Mouse (Mus musculus) adrenal gland, adult 10 weeks (tissue): Measurements from ENCODE around the gene Gp6. TPM values are rescaled to one million over a fixed set of nuclear protein-coding genes. Genes with fewer than 3 reads are reported as not detected.

Experiments
- polyA plus RNA-seq: library from polyadenylated mRNA; stranded (reverse); fragments of 350-450 nt; fragmentation: Illumina TruSeq; extraction: RNeasy Lipid Tissue Mini Kit (QIAGEN cat#74804); gene quantifications from one replicate; pipeline ENCODE4 v1.2.3, GENCODE M21; 2014; ENCODE audit warnings: low read depth, low replicate concordance

The Gp6 gene
- not detected for polyA plus RNA-seq

GRCm38 (mm10) chr7:4397730-4398129, at the start of gene Gp6:
Gene Gp6, minus strand, starts transcription at chr7:4397744.

GRCm38 (mm10) chr7:4445216-4445791, 47.8 kb upstream of the Gp6 start, which contains the start of gene Rdh13:
Gene Rdh13, minus strand, starts transcription at chr7:4445649.

GRCm38 (mm10) chr7:4337509-4337908, 60.0 kb downstream of the Gp6 start, which contains the start of gene Ncr1:
Gene Ncr1, plus strand, starts transcription at chr7:4337724.

Other genes starting within 250 kb of the Gp6 start
- gene Leng9, start 247.4 kb downstream of the Gp6 start, polyA plus RNA-seq: 0.76 TPM
- not detected for gene Cdc42ep5, start 232.9 kb downstream of the Gp6 start, polyA plus RNA-seq
- 6.6 TPM for gene Lilra5, start 160.0 kb downstream of the Gp6 start, polyA plus RNA-seq
- gene Ncr1, start 60.0 kb downstream of the Gp6 start, polyA plus RNA-seq: 0.70 TPM
- 5.3 TPM for gene Rdh13, start 47.9 kb upstream of the Gp6 start, polyA plus RNA-seq
- gene Eps8l1, start 62.9 kb upstream of the Gp6 start, polyA plus RNA-seq: 0.35 TPM
- 9.2 TPM for gene Ppp1r12c, start 103.9 kb upstream of the Gp6 start, polyA plus RNA-seq
- not detected for gene Tnnt1, start 118.6 kb upstream of the Gp6 start, polyA plus RNA-seq
- not detected for gene Tnni3, start 126.5 kb upstream of the Gp6 start, polyA plus RNA-seq
- not detected for gene Dnaaf3, start 134.7 kb upstream of the Gp6 start, polyA plus RNA-seq
- 1.2 TPM for gene Syt5, start 149.8 kb upstream of the Gp6 start, polyA plus RNA-seq
- not detected for gene Ptprh, start 206.3 kb upstream of the Gp6 start, polyA plus RNA-seq
- 0.99 TPM for gene Tmem86b, start 233.7 kb upstream of the Gp6 start, polyA plus RNA-seq